Mouse (Mus musculus): ENCODE results near the gene Agap1. TPM values are rescaled to one million over a fixed set of nuclear protein-coding genes. Genes with fewer than 3 reads are reported as not detected.

Gene Agap1
- polyA plus RNA-seq, 1 experiment from 2014 or later, result 40.4 TPM

GRCm38 (mm10) chr1:89718782-89719403 is 264.3 kb downstream of the Agap1 start:
- Histone ChIP-seq H3K9me3 (no peaks in the 10 kb centered on the region), H3K4me3 (no peak overlapping the region), H3K4me1 (peaks cover 8% of the 10 kb centered on the region; the same call in 1 of the 2 replicates), H3K9ac (replicated peaks) (no peak overlapping the region), H3K36me3 (no peaks in the 10 kb centered on the region), H3K27me3 (peaks cover 33% of the 10 kb centered on the region), H3K4me2 (replicated peaks) (no peak overlapping the region), H3K27ac (replicated peaks) (no peak overlapping the region)
- WGBS, result 64% methylated on average over 7 of the region's 7 CpGs
- ATAC-seq (replicated peaks), result no peak

- no peak overlapping the region for H3K27ac ChIP-seq (replicated peaks)
- no peaks in the 10 kb centered on the region for H3K4me1 ChIP-seq
- H3K9me3 ChIP-seq, result no peaks in the 10 kb centered on the region
- 50% methylated on average over 3 of the region's 3 CpGs for WGBS
- no peak overlapping the region for H3K4me2 ChIP-seq (replicated peaks)
- H3K36me3 ChIP-seq, result no peaks in the 10 kb centered on the region
- no peak overlapping the region for H3K9ac ChIP-seq (replicated peaks)
- H3K4me3 ChIP-seq, result no peak overlapping the region
- H3K27me3 ChIP-seq, result peaks cover 15% of the 10 kb centered on the region; the same call in 1 of the 2 replicates
- no peak for ATAC-seq (replicated peaks)
These were observed 269.5 kb downstream of the Agap1 start for GRCm38 (mm10) chr1:89724141-89724540.

- Histone ChIP-seq H3K4me2 (replicated peaks) (no peak overlapping the region), H3K9ac (replicated peaks) (no peak overlapping the region), H3K27ac (replicated peaks) (no peak overlapping the region), H3K9me3 (no peaks in the 10 kb centered on the region), H3K36me3 (no peaks in the 10 kb centered on the region), H3K4me1 (no peaks in the 10 kb centered on the region), H3K4me3 (no peak overlapping the region), H3K27me3 (peaks cover 15% of the 10 kb centered on the region; the same call in 1 of the 2 replicates)
- ATAC-seq (replicated peaks), result no peak
- 83% methylated on average over 6 of the region's 6 CpGs for WGBS
These were observed 269.9 kb downstream of the Agap1 start for GRCm38 (mm10) chr1:89724555-89724954.

GRCm38 (mm10) chr1:89724957-89725356 is 270.4 kb downstream of the Agap1 start:
- H3K27ac ChIP-seq (replicated peaks), result no peak overlapping the region
- H3K9ac ChIP-seq (replicated peaks), result no peak overlapping the region

GRCm38 (mm10) chr1:89728481-89728880 is 273.9 kb downstream of the Agap1 start:
- 87% methylated on average over 6 of the region's 6 CpGs for WGBS
- Histone ChIP-seq H3K27ac (replicated peaks) (no peak overlapping the region), H3K27me3 (peaks cover 30% of the 10 kb centered on the region), H3K9ac (replicated peaks) (no peak overlapping the region), H3K36me3 (0 out of 2 replicates have a peak, but pooled peaks cover 1% of the 10 kb centered on the region), H3K9me3 (no peaks in the 10 kb centered on the region), H3K4me3 (no peak overlapping the region), H3K4me1 (no peaks in the 10 kb centered on the region), H3K4me2 (replicated peaks) (no peak overlapping the region)
- ATAC-seq (replicated peaks), result no peak

More at GRCm38 (mm10) chr1:89724957-89725356, 270.4 kb downstream of the Agap1 start:
- Histone ChIP-seq H3K4me1 (no peaks in the 10 kb centered on the region), H3K27me3 (peaks cover 18% of the 10 kb centered on the region; the same call in 1 of the 2 replicates), H3K4me3 (no peak overlapping the region), H3K9me3 (no peaks in the 10 kb centered on the region), H3K36me3 (no peaks in the 10 kb centered on the region), H3K4me2 (replicated peaks) (no peak overlapping the region)
- no peak for ATAC-seq (replicated peaks)
- WGBS, result 68% methylated on average over 9 of the region's 9 CpGs

GRCm38 (mm10) chr1:89730589-89731195 is 276.1 kb downstream of the Agap1 start:
- H3K36me3 ChIP-seq, result 0 out of 2 replicates have a peak, but pooled peaks cover 3% of the 10 kb centered on the region
- ATAC-seq (replicated peaks), result no peak
- 89% methylated on average over 13 of the region's 13 CpGs for WGBS
- H3K4me1 ChIP-seq, result no peaks in the 10 kb centered on the region; the same call in 1 of the 2 replicates
- no peak overlapping the region for H3K9ac ChIP-seq (replicated peaks)
- peaks cover 49% of the 10 kb centered on the region for H3K27me3 ChIP-seq
- H3K27ac ChIP-seq (replicated peaks), result no peak overlapping the region
- no peaks in the 10 kb centered on the region for H3K9me3 ChIP-seq
- H3K4me2 ChIP-seq (replicated peaks), result no peak overlapping the region
- no peak overlapping the region for H3K4me3 ChIP-seq

GRCm38 (mm10) chr1:89734368-89734767 is 279.8 kb downstream of the Agap1 start:
- Histone ChIP-seq H3K9ac (replicated peaks) (no peak overlapping the region), H3K4me2 (replicated peaks) (no peak overlapping the region), H3K36me3 (0 out of 2 replicates have a peak, but pooled peaks cover 3% of the 10 kb centered on the region), H3K27ac (replicated peaks) (no peak overlapping the region), H3K9me3 (no peaks in the 10 kb centered on the region), H3K4me3 (no peak overlapping the region), H3K4me1 (peaks cover 10% of the 10 kb centered on the region), H3K27me3 (peaks cover 65% of the 10 kb centered on the region)
- 43% methylated on average over 9 of the region's 9 CpGs for WGBS
- ATAC-seq (replicated peaks), result no peak

GRCm38 (mm10) chr1:89735146-89735545 is 280.5 kb downstream of the Agap1 start:
- 0 out of 2 replicates have a peak, but pooled peaks cover 3% of the 10 kb centered on the region for H3K36me3 ChIP-seq
- H3K4me3 ChIP-seq, result no peak overlapping the region
- H3K9ac ChIP-seq (replicated peaks), result no peak overlapping the region
- peaks cover 18% of the 10 kb centered on the region for H3K4me1 ChIP-seq
- H3K27ac ChIP-seq (replicated peaks), result no peak overlapping the region
- H3K9me3 ChIP-seq, result no peaks in the 10 kb centered on the region
- no peak for ATAC-seq (replicated peaks)
- peaks cover 60% of the 10 kb centered on the region for H3K27me3 ChIP-seq
- 96% methylated on average over 6 of the region's 6 CpGs for WGBS
- no peak overlapping the region for H3K4me2 ChIP-seq (replicated peaks)

GRCm38 (mm10) chr1:89736021-89736420 is 281.4 kb downstream of the Agap1 start:
- no peak overlapping the region for H3K4me3 ChIP-seq
- H3K27ac ChIP-seq (replicated peaks), result no peak overlapping the region
- 94% methylated on average over 6 of the region's 6 CpGs for WGBS
- no peak overlapping the region for H3K9ac ChIP-seq (replicated peaks)
- peaks cover 22% of the 10 kb centered on the region for H3K4me1 ChIP-seq
- no peak for ATAC-seq (replicated peaks)
- peaks cover 57% of the 10 kb centered on the region for H3K27me3 ChIP-seq
- H3K4me2 ChIP-seq (replicated peaks), result no peak overlapping the region
- H3K9me3 ChIP-seq, result no peaks in the 10 kb centered on the region
- 0 out of 2 replicates have a peak, but pooled peaks cover 3% of the 10 kb centered on the region for H3K36me3 ChIP-seq

GRCm38 (mm10) chr1:89739067-89739774 is 284.6 kb downstream of the Agap1 start:
- no peak overlapping the region for H3K4me3 ChIP-seq

GRCm38 (mm10) chr1:89739775-89740099 is 285.1 kb downstream of the Agap1 start:
- H3K36me3 ChIP-seq, result 0 out of 2 replicates have a peak, but pooled peaks cover under 1% of the 10 kb centered on the region
- no peak overlapping the region; the same call in 1 of the 2 replicates for H3K27ac ChIP-seq (replicated peaks)
- no peaks in the 10 kb centered on the region for H3K9me3 ChIP-seq
- WGBS, result 3% methylated on average over 3 of the region's 3 CpGs
- H3K4me3 ChIP-seq, result no peak overlapping the region
- no peak overlapping the region for H3K4me2 ChIP-seq (replicated peaks)
- ATAC-seq (replicated peaks), result peak; percentile 60; the same call in 1 of the 2 replicates
- no peak overlapping the region for H3K9ac ChIP-seq (replicated peaks)
- H3K27me3 ChIP-seq, result peaks cover 68% of the 10 kb centered on the region
- peaks cover 22% of the 10 kb centered on the region for H3K4me1 ChIP-seq

More at GRCm38 (mm10) chr1:89739067-89739774, 284.6 kb downstream of the Agap1 start:
- H3K27me3 ChIP-seq, result peaks cover 67% of the 10 kb centered on the region
- H3K4me2 ChIP-seq (replicated peaks), result no peak overlapping the region; the same call in 1 of the 2 replicates
- H3K4me1 ChIP-seq, result peaks cover 22% of the 10 kb centered on the region
- WGBS, result 10% methylated on average over 17 of the region's 17 CpGs
- peak; percentile 90 for ATAC-seq (replicated peaks)
- no peaks in the 10 kb centered on the region for H3K36me3 ChIP-seq
- no peaks in the 10 kb centered on the region for H3K9me3 ChIP-seq
- no peak overlapping the region for H3K9ac ChIP-seq (replicated peaks)
- H3K27ac ChIP-seq (replicated peaks), result peak overlapping the region; percentile 38; the same call in 1 of the 2 replicates

GRCm38 (mm10) chr1:89742359-89742758 is 287.8 kb downstream of the Agap1 start:
- ATAC-seq (replicated peaks), result no peak
- Histone ChIP-seq H3K36me3 (0 out of 2 replicates have a peak, but pooled peaks cover 4% of the 10 kb centered on the region), H3K4me2 (replicated peaks) (no peak overlapping the region), H3K27me3 (peaks cover 65% of the 10 kb centered on the region), H3K4me1 (peaks cover 22% of the 10 kb centered on the region), H3K4me3 (no peak overlapping the region), H3K9ac (replicated peaks) (no peak overlapping the region), H3K27ac (replicated peaks) (no peak overlapping the region), H3K9me3 (no peaks in the 10 kb centered on the region)
- WGBS, result 86% methylated on average over 3 of the region's 3 CpGs
